Mouse (Mus musculus): Measurements from ENCODE around the gene Jag2. TPM values are rescaled to one million over a fixed set of nuclear protein-coding genes. Genes with fewer than 3 reads are reported as not detected.

Jag2 gene
- 19.3 and 19.6 TPM in 2 replicates for polyA plus RNA-seq (2012; rRNA removed)

GRCm38 (mm10) chr12:112929562-112930352, at the start of gene Jag2:
TSS of gene Jag2 (minus strand) at chr12:112929776.

GRCm38 (mm10) chr12:112976371-112977073, 46.9 kb upstream of the Jag2 start, which contains the start of gene Btbd6:
TSS of gene Btbd6 (plus strand) at chr12:112976482.

GRCm38 (mm10) chr12:112941776-112942713, 12.5 kb upstream of the Jag2 start, which contains the start of gene Nudt14:
TSS of gene Nudt14 (minus strand) at chr12:112942124.

GRCm38 (mm10) chr12:112868178-112869087, 61.1 kb downstream of the Jag2 start, which contains the start of gene Gpr132:
TSS of gene Gpr132 (minus strand) at chr12:112868228.

Other genes starting within 250 kb of the Jag2 start
- 15.5 and 21.9 TPM in 2 replicates for gene Cep170b, start 209.3 kb downstream of the Jag2 start, polyA plus RNA-seq (2012; rRNA removed)
- gene Pld4, start 169.1 kb downstream of the Jag2 start, polyA plus RNA-seq (2012; rRNA removed), result 3.3 and 4.7 TPM in 2 replicates
- 0.29 and 0.41 TPM in 2 replicates for gene Ahnak2, start 127.1 kb downstream of the Jag2 start, polyA plus RNA-seq (2012; rRNA removed)
- 5.9 and 10.5 TPM in 2 replicates for gene Clba1, start 120.8 kb downstream of the Jag2 start, polyA plus RNA-seq (2012; rRNA removed)
- 71.8 and 101 TPM in 2 replicates for gene Cdca4, start 100.4 kb downstream of the Jag2 start, polyA plus RNA-seq (2012; rRNA removed)
- gene Gpr132, start 61.5 kb downstream of the Jag2 start, polyA plus RNA-seq (2012; rRNA removed), result 0.08 and 0.10 TPM in 2 replicates
- gene Nudt14, start 12.3 kb upstream of the Jag2 start, polyA plus RNA-seq (2012; rRNA removed), result 32.2 and 39.3 TPM in 2 replicates
- 20.3 and 21.4 TPM in 2 replicates for gene Btbd6, start 46.7 kb upstream of the Jag2 start, polyA plus RNA-seq (2012; rRNA removed)
- 88.4 and 89.6 TPM in 2 replicates for gene Brf1, start 70.9 kb upstream of the Jag2 start, polyA plus RNA-seq (2012; rRNA removed)
- gene Pacs2, start 84.7 kb upstream of the Jag2 start, polyA plus RNA-seq (2012; rRNA removed), result 47.2 and 55.8 TPM in 2 replicates
- 0.07 and 0.09 TPM in 2 replicates for gene Tex22, start 144.7 kb upstream of the Jag2 start, polyA plus RNA-seq (2012; rRNA removed)
- gene Mta1, start 168.5 kb upstream of the Jag2 start, polyA plus RNA-seq (2012; rRNA removed), result 104 and 129 TPM in 2 replicates
- 128 and 134 TPM in 2 replicates for gene Crip2, start 210.5 kb upstream of the Jag2 start, polyA plus RNA-seq (2012; rRNA removed)
- 102 and 112 TPM in 2 replicates for gene Crip1, start 216.5 kb upstream of the Jag2 start, polyA plus RNA-seq (2012; rRNA removed)
- 37.7 and 56.1 TPM in 2 replicates for gene Tedc1, start 226.6 kb upstream of the Jag2 start, polyA plus RNA-seq (2012; rRNA removed)

Data from central nervous system, embryonic 11.5 days (tissue).